Mouse (Mus musculus) adrenal gland (tissue): ENCODE data around the gene Aaas.
"Not testable (repeated sequence)": the region's sequence is repeated elsewhere in the genome, so short reads cannot be mapped to it uniquely, and the experiment has no call there.

Experiments used
- intact Hi-C: fragments of 180-260 bp; cut with DNase I; formaldehyde crosslinking; loops from one replicate; pipeline ENCODE4 v1.15.1; 2025

Gene Aaas

DNA sequence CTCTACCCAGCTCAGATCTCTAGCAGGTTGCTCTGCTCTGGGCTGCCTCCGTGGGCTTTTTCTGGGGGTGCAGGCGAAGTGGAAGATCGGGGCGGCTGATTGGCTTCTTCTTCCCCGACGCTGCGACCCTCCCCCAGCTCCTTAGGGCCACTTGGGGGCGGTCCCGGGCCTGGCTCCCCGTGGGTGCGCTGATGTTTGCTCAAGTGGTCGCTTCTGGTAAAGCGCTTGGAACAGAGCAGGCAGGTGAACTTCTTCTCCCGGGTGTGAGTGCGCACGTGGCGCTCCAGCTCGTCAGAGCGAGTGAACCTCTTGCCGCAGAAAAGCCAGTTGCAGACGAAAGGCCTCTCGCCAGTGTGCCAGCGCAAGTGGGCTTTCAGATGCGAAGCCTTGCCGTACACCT, 7.6 kb upstream of the Aaas start:
- intact Hi-C loops = no loop called here

DNA sequence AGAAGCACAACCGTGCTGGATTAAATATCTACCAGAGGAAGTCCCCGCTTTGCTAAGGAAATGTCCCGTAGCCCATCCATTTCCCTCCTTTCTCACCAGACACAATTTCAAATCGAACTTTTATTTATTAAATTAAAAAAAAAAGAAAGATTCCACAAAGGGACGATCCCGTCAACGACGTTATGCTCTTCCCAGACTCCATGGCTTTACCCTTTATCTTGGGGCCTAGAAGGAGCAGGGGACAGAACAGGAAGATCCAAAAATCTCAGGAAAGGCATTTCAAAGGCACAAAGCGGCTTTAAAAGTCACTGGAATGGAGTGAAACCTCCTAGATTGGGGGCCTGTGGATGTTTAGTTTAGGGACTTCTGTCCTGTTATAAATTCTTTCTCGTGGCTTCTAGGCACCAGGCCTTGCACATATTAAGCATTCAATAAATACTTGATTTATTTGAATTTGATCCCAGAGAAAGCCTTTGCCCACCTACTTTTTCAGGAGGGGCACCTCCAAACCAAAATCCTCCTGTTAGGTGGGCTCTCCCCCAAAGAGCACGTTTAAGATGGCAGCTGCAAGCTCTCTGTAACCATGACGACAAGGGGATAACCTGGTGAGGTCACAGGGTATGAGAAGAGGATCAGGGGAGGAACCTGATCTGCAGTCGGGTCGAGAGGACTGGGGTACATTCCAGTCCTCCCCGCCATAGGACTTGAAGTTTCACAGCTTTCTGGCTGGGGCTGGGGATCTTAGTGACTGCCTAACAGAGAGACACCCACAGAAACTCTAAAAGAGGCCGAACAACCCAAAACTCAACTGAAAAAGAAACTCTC, 6.1 kb upstream of the Aaas start:
- intact Hi-C loops = no loop called here

DNA sequence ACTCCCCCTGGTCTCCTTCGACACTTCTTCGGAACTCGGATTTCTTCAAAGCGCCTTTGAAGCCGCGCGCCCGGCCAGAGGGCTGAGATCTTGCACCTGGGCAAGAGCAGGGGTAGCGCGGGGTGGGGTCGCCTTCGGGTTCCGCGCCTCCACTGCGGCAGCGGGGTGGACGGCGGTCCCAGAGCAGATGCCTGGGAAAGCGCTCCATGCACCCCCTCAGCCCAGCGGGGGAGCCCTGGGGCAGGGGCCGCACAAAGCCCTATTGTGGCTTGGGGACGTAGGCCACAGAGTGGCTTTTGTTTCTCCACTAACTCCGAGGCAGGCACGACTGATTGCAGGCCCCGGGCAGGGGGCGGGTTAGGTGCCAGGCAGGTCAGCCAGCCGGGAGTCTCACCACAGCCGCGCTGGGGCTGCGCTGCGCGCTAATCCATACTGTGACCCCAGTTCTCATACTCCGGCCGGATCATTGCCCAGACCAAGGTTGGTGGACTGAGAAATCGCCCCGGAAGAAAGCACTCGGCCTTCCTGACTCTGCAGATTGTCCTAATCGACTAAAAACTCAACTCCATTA, 5.4 kb upstream of the Aaas start:
- intact Hi-C loops = no loop called here

DNA sequence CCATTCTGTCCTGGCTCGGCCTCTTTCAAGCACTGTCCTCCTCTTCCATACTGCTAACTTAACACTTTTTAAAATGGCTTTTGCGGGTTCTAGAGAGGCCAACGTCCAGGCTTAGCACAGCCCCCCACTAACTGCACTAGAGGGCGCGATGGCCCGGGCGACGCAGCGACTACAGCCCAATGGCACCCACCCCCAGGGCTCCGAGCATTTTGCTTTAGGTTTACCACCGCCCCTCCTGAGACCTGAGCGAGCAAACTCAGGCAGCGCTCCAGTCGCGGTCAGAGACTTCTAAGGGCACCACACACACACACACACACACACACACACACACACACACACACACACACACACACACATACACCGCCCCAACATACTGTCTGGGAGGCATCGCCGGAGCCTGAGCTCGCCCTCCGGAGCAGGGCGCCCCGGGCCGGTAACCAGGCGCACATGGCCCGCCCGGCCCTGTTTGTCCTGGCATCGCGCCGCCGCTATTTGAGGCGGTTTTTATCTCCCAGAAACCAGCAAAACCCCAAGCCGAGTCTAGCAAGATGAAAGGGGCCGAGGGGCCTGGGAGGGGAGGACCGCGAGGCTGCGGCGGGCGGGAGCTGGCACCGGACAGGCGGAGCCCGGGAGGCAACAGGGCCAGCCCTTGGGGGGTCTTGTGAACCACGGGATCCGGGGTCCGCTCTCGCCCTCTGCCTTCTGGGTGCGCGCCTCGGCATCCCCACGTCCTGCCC, 4.7 kb upstream of the Aaas start:
- intact Hi-C loops = no loop called here

DNA sequence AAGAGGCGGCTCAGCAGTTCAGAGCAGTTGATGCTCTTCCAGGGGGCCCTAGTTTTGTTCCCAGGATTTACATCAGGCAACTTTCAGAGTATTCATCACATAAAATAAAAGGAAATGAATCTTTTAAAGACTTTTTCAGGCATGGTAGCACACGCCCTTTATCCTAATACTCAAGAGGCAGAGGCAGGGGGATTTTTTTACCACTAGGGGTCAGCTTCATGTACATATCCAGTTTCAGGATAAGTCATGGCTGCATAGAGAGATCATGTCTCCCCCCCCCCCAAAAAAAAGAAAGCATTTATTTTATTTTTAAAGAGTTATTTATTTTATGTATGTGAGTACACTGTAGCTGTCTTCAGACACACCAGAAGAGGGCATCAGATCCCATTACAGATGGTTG, 3.4 kb upstream of the Aaas start:
- intact Hi-C loops = no loop called here

DNA sequence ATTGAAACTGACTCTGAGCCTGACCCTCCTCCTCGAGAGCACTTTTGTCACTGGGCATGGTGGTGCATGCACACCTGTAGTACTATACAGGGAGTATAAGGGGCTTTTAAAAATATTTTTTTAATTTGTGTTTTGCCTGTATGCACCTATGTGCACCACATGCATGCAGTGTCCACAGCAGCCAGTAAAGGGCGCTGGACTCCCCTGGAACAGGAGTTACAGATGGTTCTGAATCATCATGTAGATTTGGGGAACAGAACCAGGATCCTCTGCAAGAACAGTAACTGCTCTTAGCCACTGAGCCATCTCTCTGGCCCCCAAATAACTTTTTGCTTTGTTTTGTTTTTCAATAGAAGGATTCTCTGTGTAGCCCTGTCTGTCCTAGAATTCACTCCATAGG, 1.6 kb upstream of the Aaas start:
- intact Hi-C loops = no loop called here

DNA sequence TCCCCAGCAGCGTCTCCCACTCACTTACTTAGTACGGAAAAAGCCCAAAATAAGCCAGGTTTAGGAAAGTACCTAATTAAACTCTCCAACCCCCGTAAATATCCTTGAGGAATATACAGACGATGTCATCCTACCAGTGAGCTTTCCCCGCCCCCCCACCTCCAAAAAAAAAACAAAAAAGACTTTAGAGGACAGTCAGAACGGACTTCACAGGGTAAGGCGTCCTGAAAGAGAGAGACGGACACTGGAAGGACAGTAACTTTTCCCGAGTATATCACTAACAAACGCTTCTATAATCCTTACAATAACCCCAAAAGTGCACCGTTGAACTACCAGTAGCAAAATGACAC, 346 bp upstream of the Aaas start:
- intact Hi-C loops = no loop called here

DNA sequence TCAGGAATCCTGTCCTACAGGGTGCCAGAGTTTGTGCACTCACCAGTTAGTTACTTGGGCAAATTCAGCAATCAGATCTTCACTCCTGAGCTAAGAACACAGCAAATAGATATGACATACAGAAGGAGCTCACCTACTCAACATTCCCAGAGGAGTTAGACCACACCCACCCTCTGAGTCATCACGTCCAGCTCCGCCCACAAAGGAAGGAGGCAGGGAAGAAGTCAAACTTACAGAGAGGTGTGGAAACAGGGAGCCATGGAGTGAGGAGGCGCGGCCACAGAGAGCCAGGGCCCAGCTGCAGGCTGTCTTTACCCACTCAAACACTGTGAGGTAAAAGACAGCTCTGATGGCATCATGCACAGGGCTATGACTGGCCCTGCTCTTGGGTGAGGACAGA, 4.1 kb downstream of the Aaas start:
- intact Hi-C loops = no loop called here

DNA sequence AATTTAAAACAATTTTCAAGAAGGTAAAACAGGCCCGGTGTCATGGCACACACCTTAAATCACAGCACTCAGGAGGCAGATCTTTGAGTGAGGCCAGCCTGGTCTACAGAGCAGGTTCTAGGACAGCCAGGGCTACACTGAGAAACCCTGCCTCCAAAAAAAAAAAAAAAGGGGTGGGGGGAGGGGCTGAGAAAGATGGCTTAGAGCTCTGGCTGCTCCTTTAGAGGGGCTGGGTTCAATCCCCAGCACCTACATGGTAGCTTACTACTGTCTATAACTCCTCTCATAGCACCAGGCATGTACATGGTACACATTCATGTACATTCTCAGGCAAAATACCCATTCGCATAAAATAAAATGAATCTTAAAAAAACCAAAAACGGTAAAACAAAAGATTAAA, 6.1 kb downstream of the Aaas start:
- intact Hi-C loops = loop anchor here (5.0 kb wide), 1 partner anchor 33 kb away; no protein-coding TSS in a partner anchor

DNA sequence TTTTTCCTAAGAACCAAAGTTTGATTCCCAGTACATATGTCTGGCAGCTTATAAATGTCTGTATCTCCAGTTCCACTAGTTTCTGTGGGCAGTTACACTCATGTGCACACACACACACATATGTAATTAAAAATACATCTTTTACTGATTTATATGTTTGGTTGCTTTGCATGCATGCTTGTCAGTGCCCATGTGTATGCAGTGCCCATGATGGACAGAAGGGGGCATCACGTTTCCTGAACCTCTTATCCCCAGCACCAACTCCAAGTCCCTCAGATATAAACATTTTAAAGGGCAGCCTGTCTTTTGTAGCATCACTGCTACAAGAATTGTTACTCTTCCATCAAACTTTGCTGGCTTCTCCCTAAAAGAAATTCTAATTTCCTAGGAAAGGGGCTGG, 9.0 kb downstream of the Aaas start:
- intact Hi-C loops = loop anchor here (5.0 kb wide), 1 partner anchor 36 kb away; no protein-coding TSS in a partner anchor

DNA sequence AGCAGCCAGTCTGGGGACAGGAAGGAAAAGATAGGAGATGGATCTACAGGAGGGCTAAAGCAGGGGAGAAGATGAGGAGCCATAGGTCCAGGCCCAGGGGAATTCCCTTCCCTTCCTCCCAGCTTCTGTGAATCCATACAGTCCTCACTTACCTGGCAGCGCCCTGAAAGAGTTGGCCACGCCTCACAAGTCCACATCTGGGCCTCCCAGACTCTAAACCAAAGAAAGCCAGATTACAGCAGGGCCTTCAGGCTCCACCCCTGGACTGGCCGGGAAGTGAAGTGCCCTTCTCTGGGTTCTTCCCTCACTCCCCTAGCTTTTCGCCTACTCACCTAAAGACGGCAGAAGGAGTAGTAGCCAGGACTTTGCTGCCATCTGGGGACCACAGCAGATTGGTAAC, 11.0 kb downstream of the Aaas start:
- intact Hi-C loops = loop anchor here (5.0 kb wide), 1 partner anchor 38 kb away; no protein-coding TSS in a partner anchor

DNA sequence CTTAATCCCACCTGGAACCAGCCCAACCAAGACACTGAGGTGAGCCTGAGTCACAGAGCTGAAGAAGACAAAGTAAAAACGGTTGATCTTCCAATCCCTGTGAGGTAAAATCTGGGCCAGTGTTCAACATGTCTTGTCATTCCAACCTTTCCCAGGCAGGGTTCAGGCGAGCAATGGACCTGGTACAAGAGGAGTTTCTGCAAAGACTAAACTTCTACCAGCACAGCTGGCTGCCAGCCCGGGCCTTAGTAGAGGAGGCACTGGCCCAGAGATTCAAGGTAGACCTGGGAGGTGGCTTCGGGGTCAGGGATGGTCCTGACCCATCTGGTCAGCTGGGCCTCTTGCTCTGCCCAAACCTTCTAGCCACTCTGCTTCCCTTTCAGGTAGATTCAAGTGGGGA, 13.6 kb downstream of the Aaas start:
- intact Hi-C loops = no loop called here

DNA sequence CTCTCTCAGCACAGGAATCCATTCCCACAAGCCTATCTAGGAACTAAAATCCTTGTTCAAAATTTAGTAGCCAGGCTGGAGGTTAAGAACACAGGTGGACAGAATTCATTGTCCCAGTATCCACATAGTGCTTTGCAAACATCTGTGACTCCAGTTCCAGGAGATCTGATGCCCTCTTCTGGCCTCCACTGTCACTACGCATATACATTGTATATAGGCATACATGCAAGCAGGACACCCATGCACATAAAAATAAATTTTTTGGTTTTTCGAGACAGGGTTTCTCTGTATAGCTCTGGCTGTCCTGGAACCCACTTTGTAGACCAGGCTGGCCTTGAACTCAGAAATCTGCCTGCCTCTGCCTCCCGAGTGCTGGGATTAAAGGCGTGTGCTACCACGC, 14.6 kb downstream of the Aaas start:
- intact Hi-C loops = not testable (repeated sequence)

DNA sequence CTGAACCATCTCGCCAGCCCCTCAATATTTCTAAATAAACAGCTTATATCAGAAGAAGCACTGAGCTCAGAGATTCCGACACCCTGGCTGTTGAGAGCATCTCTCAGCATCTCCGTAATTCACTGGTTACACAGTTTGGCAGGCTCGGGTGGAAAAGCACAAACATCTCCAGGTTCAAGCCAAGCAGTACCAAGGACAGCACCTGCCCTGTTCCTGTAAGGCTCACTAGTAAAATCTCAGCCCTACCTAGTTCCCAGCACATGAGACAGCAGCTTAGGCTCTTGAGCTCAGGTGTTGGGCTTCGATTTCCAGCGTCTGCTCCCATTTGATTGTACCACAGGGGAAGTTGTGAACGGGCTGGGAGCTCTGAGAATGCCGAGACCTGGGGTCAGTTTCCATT, 15.3 kb downstream of the Aaas start:
- intact Hi-C loops = no loop called here

DNA sequence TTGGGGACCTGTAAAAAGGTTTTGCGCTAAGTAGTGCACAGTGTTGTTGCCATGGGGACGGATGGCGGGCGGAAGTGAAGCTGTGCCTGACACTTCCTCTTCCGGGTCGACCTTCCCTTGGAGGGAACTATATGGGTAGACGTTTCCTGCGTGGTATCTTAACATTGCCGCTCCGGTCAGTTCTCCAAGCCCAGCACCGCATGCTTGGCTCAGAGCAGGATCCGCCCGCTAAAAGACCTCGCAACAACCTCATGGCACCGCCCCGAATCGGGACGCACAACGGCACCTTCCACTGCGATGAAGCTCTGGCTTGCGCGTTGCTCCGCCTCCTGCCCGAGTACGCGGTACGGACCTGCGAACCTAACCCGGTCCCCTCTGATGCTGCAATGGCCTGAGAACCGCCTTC, 19.0 kb downstream of the Aaas start, which contains the start of gene Myg1:
Myg1 (plus strand) TSS at position 100 of the 406 bp plus-strand sequence.
- intact Hi-C loops = no loop called here

DNA sequence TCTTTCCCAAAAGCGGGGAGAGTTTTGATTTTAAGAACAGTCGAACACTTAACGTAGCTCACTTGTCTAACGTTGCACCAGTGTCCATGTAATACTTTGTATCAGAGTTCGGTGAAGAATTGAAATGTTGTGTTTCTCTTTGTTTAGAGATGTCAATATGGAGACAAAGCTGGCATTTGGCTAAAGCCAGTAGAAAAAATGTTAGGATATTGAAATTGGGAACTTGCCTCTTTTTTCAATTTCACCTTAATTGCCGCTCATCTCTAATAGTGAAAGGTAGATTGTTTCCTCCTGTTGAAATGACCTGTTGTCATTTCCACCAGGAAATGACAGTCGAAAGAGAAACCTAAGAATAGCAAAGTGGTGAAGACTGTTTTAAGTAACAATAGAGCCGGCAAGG, 23.7 kb downstream of the Aaas start:
- intact Hi-C loops = no loop called here

DNA sequence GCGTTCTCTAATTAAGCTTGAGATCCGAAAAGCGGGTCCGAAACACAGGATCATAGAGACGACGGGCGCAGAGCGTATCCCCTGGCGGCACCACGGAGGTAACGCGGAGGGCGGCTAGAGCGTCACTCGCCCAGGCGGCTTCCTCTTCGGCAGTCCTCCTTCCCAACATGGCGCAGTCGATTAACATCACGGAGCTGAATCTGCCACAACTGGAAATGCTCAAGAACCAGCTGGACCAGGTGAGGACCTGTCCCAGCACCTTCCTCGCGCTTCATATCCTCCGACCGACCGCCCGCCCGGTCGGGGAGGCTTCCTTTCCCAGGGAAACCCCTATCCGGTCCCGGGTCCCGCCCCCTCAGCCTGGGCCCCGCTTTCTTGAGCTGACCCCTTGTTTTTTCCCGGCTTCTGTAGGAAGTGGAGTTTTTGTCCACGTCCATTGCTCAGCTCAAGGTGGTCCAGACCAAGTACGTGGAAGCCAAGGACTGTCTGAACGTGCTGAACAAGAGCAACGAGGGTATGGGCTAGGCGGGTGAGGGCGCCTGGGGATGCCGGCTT, 24.5 kb downstream of the Aaas start, which contains the start of gene Pfdn5:
Pfdn5 (plus strand) TSS at position 95 of the 555 bp plus-strand sequence.
- intact Hi-C loops = no loop called here

DNA sequence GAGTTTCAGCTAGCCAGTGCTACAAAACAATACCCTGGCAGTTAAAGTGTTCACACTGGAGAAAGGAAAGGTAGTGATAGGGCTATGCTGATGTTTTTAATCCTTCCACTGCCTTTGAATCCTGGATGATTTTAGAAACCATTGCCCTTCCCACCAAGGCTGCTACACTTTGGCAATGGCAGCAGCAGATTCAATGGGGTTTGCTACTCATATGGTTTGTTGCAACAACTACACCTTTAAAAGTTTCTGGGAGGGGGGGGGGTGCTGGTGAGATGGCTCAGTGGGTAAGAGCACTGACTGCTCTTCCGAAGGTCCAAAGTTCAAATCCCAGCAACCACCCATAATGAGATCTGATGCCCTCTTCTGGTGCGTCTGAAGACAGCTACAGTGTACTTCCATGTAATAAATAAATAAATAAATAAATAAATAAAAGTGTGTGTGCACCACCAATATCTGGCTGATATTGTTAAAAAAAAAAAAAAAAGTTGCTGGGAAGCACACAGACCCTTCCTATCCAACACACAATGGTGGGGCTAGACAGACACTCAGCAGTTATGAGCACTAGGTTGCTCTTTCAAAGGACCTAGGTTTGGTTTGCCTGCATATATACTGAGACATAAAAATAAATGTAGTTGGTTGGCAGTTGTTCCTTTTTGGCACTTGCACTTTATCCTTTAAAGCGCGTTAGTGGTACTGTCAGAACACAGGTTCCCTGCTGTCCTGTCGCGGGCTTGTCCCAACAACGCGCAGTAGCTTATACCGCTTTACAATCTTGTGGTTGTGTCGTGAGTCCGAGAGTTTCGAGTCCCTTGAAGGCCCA, 25.7 kb downstream of the Aaas start:
- intact Hi-C loops = no loop called here

DNA sequence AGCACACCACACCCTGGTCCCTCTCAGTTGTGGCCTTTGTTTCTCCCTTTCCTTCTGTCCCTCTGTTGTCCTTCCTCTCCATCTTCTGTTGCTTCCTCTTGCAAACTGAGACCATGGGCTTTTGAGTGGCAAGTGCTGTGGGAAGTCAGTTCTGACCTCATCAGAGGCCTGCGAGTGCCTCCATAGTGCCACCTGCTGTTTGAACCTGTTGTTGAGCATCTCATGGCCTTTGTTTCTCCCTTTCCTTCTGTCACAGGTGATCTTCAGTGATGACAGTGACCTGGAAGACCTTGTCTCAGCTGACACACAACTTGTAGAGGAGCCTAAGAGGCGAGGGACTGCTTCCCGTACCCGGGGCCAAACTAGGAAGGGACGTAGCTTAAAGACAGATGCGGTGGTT, 34.3 kb downstream of the Aaas start:
- intact Hi-C loops = loop anchor here (1.0 to 2.0 kb wide), 2 partner anchors 27 to 77 kb away; no protein-coding TSS in a partner anchor

DNA sequence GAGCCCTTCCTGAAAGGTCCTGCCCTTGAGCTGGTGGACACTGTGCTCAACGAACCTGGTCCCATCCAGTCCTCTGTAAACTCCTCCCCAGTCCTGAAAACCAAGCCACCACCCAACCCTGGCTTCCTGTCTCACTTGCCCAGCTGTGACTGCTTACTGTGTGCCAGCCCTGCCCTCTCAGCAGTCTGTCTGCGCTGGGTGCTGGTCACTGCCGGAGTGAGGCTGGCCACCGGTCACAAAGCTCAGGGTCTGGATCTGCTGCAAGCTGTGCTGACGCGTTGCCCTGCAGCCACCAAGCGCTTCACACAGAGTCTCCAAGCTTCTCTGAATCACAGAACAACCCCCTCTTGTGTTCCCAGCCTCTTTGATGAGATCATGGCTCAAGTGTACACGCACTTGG, 35.3 kb downstream of the Aaas start:
- intact Hi-C loops = no loop called here

DNA sequence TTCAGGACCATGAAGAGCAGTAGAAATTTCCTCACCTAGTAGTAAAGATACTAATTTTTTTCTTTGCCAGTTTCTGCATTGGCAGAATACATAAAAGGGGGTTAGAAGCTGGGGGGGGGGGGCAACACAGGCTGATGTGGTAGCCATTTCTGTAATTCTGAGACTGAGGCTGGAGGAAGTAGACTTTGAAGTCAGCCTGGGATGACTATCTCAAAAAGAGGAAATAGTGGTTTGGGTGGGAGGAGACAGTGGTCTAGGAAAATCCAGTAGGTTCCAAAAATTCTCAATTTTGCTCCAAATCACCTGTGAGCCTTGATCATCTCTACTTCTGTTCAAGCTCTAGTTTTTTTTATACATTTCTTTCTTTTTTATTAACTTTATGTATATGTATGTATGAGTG, 39.1 kb downstream of the Aaas start:
- intact Hi-C loops = no loop called here
